Mouse (Mus musculus) lung, embryonic 16.5 days (tissue): ENCODE results near the gene Nkapl. TPM values are rescaled to one million over a fixed set of nuclear protein-coding genes. Genes with fewer than 3 reads are reported as not detected.
"Not testable (repeated sequence)": the region's sequence is repeated elsewhere in the genome, so short reads cannot be mapped to it uniquely, and the experiment has no call there.

Experiments used
- ATAC-seq: fragments of 200-750 bp; cut with Nextera tagmentation; 2 replicates; pipeline ENCODE4 v1.8.0; 2017; ENCODE audit warnings: low read depth, mild to moderate bottlenecking, moderate library complexity
- H3K27ac ChIP-seq: fragments of 300-500 bp; sonication (generic); 2 replicates; pipeline ENCODE4 v1.5.1; 2014; ENCODE audit warnings: mild to moderate bottlenecking, control low read depth, low read length
- H3K27me3 ChIP-seq: fragments of 300-500 bp; sonication (generic); 2 replicates; pipeline ENCODE4 v1.6.1; 2014; ENCODE audit warnings: low read depth, low read length, mixed read lengths; ENCODE audit not compliant: control insufficient read depth, insufficient read depth
- H3K36me3 ChIP-seq: fragments of 300-500 bp; sonication (generic); 2 replicates; pipeline ENCODE4 v1.6.1; 2014; ENCODE audit warnings: low read length; ENCODE audit not compliant: control insufficient read depth, insufficient read depth
- H3K4me1 ChIP-seq: fragments of 300-500 bp; sonication (generic); replicated peaks from 2 replicates; pipeline ENCODE4 v1.6.1; 2014; ENCODE audit warnings: low read length, mixed read lengths; ENCODE audit not compliant: control insufficient read depth, insufficient read depth
- H3K4me2 ChIP-seq: fragments of 300-500 bp; sonication (generic); 2 replicates; pipeline ENCODE4 v1.6.1; 2014; ENCODE audit warnings: low read depth, low read length, control low read depth
- H3K4me3 ChIP-seq: fragments of 300-500 bp; sonication (generic); 2 replicates; pipeline ENCODE4 v1.5.1; 2014; ENCODE audit warnings: mild to moderate bottlenecking, low read length, control low read depth
- H3K9ac ChIP-seq: fragments of 300-500 bp; sonication (generic); 2 replicates; pipeline ENCODE4 v1.6.1; 2014; ENCODE audit warnings: low read length, control low read depth
- H3K9me3 ChIP-seq: fragments of 300-500 bp; sonication (generic); 2 replicates; pipeline ENCODE4 v1.6.1; 2016; ENCODE audit warnings: low read length; ENCODE audit not compliant: control insufficient read depth
- WGBS: fragments of 180-500 bp; shearing (Covaris S2); extraction: QIAGEN DNeasy Blood & Tissue Kit; methylation state at CpG from one replicate; pipeline ENCODE4 v1.1.7; 2014; 5-methylcytosine and 5-hydroxymethylcytosine counted together
- polyA plus RNA-seq: library from polyadenylated mRNA; unstranded; fragments of >200 nt; fragmentation: Nextera tagmentation; extraction: Ambion mirVana; gene quantifications from 2 replicates; pipeline ENCODE4 v1.2.1, GENCODE M21; 2015

Gene Nkapl
- 3.7 and 4.0 TPM in 2 replicates for polyA plus RNA-seq

DNA sequence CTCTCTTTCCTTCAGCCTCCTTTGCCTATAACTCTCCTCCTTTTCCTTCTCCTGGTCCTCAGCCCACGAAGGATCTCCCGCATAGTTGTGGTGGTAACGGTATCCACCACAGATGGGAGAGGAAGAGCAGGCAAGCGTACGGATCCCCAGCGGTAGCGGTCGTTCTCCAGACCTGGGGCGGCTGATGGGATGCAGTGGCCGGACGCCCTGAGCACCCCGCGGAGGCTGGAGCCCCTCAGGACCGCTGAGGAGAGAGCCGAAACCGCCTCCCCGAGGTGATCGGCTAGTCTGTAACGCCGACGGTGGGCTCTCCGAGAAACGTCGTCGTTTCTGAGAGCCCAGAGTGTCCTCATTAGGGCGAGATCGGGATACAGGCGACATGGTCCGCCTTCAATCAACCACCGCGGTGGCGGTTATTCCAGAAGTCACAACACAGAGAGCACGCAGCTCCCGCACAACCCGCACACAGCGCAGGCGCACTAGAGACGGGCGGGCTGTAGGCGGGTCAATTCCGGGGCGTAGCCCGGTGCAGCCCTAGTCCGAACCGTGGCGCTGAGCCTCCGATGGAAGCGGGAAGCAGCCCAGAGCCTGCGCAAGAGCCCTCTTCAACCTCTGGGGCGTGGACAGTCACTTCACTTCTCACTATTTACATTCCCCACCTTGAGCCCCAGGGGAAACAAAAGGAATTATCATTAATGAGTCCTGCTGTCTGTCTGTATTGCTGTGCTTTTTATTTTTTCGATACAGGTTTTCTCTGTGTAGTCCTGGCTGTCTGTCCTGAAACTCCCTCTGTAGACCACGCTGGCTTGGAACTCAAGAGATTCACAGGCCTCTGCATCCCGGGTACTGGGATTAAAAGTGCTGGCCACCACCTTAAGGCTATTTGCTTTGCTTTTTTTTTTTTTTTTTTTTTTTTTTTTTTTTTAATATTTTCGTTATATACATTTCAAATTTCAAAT lies at the start of gene Nkapl:
Gene Nkapl, minus strand, starts transcription at position 449 of the 959 bp plus-strand sequence.
- Histone ChIP-seq H3K9ac (peak within 1 kb of the TSS; percentile 82), H3K4me3 (peak within 1 kb of the TSS; percentile 67), H3K36me3 (no peaks in the 10 kb centered on the region), H3K9me3 (peaks cover 4% of the 10 kb centered on the region; the same call in 1 of the 2 replicates), H3K27ac (peak within 1 kb of the TSS; percentile 70), H3K27me3 (peaks cover 3% of the 10 kb centered on the region; the same call in 1 of the 2 replicates), H3K4me1 (no peaks in the 10 kb centered on the region), H3K4me2 (peak within 1 kb of the TSS; percentile 97)
- under 1% methylated on average over 49 of the region's 54 CpGs for WGBS
- peak; percentile 99 for ATAC-seq

DNA sequence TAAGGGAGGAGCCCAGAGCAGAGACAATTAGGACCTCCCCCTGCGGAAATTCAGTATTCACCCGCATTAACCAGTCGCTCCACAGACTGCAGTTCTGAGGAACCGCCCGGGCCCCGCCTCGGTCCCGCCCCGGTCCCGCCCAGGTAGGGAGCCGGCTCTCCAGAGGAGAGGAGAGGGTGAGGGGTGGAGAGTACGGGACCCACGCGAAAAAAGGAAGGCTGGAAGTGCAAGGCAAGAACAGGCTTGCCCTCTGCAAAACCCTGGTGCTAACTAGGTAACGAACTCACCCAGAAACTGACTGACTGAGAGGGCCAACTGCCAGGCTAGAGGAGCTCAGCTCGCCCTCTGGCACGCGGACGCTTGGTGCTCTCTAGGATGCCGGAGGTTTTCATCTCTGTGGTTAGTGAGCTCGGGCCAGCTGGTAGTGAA lies 37.9 kb upstream of the Nkapl start:
- H3K4me2 ChIP-seq = peak overlapping the region; percentile 63
- H3K27me3 ChIP-seq = no peaks in the 10 kb centered on the region
- peak overlapping the region; percentile 77 for H3K27ac ChIP-seq
- no peaks in the 10 kb centered on the region; the same call in 1 of the 2 replicates for H3K4me1 ChIP-seq
- peak; percentile 100 for ATAC-seq
- H3K36me3 ChIP-seq = no peaks in the 10 kb centered on the region
- peak overlapping the region; percentile 71 for H3K9ac ChIP-seq
- H3K9me3 ChIP-seq = no peaks in the 10 kb centered on the region
- peak overlapping the region; percentile 61 for H3K4me3 ChIP-seq
- under 1% methylated on average over 21 of the region's 21 CpGs for WGBS

DNA sequence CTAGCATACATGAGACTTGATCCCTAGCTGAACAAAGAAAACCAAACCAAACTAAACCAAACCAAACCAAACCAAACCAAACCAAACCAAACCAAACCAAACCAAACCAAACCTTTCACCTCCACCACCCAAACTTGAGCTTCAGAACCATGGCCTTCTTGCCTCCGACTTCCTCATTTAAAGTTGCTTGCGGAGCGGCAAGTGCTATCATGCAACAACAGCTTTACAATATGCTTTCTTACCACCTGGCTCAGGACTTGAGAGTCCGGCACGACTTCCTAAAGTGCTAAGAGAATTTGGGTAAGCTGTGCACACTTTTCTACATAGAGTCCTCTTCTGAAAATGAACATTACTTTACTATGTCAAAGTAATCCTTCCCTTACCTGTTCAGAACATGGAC lies 34.0 kb upstream of the Nkapl start:
- ATAC-seq = no peak
- Histone ChIP-seq H3K36me3 (no peaks in the 10 kb centered on the region), H3K27me3 (no peaks in the 10 kb centered on the region), H3K9me3 (no peaks in the 10 kb centered on the region), H3K27ac (no peak overlapping the region), H3K4me1 (no peaks in the 10 kb centered on the region; the same call in 1 of the 2 replicates), H3K4me2 (no peak overlapping the region), H3K9ac (no peak overlapping the region), H3K4me3 (no peak overlapping the region)
- WGBS = 80% methylated on average over 5 of the region's 5 CpGs

DNA sequence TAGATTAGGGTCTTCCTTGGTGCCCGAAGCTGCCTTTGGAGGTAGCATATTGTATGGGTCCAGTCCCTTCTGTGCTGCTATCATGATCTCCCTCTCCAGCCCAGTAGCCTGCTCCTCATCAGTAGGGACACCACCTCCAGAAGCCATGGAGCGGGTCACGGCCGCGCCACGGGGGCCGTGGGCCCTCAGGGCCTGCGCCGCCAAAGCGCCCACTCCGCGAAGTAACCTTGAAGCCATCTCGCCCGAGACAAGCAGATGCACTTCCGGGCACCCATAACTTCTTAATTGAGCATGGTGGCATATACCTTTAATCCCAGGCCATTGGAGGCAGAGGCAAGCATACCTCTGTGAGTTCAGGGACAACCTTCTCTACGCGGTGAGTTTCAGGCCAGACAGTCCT lies 32.9 kb upstream of the Nkapl start, which contains the start of gene Gm11273:
Gene Gm11273, minus strand, starts transcription at position 237 of the 400 bp plus-strand sequence.
- H3K36me3 ChIP-seq, ATAC-seq, H3K27me3 ChIP-seq, H3K27ac ChIP-seq, H3K9ac ChIP-seq, H3K4me2 ChIP-seq, H3K4me1 ChIP-seq, H3K9me3 ChIP-seq, H3K4me3 ChIP-seq: not testable (repeated sequence)
- 92% methylated on average over 17 of the region's 17 CpGs for WGBS

DNA sequence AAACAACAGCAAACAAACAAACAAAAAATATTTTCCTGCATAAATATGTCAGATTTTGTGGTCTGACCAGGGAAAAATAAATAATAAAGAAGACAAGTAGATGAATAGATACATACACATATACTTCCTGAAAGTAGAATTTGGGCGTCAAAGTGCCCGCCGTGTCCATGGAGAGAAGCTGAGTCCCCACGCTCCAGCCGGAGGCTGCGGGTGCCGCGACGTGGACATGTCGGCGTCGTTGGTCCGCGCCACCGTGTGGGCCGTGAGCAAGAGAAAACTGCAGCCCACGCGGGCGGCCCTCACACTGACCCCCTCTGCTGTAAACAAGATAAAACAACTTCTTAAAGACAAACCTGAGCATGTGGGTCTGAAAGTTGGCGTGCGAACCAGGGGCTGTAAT lies 26.8 kb upstream of the Nkapl start, which contains the start of gene AK157302:
Gene AK157302, plus strand, starts transcription at position 144 of the 400 bp plus-strand sequence.
- WGBS = 93% methylated on average over 21 of the region's 21 CpGs
- ATAC-seq = no peak

GRCm38 (mm10) chr13:21492847-21493246 lies 24.5 kb upstream of the Nkapl start:
- Histone ChIP-seq H3K4me2 (no peak overlapping the region), H3K4me1 (no peaks in the 10 kb centered on the region), H3K36me3 (no peaks in the 10 kb centered on the region), H3K4me3 (no peak overlapping the region), H3K9me3 (no peaks in the 10 kb centered on the region), H3K27me3 (no peaks in the 10 kb centered on the region), H3K27ac (no peak overlapping the region), H3K9ac (no peak overlapping the region)
- ATAC-seq = no peak
- 90% methylated on average over 5 of the region's 5 CpGs for WGBS

More for the DNA sequence above, 26.8 kb upstream of the Nkapl start, which contains the start of gene AK157302:
- Histone ChIP-seq H3K9ac (no peak within 1 kb of the TSS), H3K36me3 (no peaks in the 10 kb centered on the region), H3K4me2 (no peak within 1 kb of the TSS), H3K4me1 (no peaks in the 10 kb centered on the region), H3K4me3 (no peak within 1 kb of the TSS), H3K27me3 (no peaks in the 10 kb centered on the region), H3K9me3 (no peaks in the 10 kb centered on the region), H3K27ac (no peak within 1 kb of the TSS)

DNA sequence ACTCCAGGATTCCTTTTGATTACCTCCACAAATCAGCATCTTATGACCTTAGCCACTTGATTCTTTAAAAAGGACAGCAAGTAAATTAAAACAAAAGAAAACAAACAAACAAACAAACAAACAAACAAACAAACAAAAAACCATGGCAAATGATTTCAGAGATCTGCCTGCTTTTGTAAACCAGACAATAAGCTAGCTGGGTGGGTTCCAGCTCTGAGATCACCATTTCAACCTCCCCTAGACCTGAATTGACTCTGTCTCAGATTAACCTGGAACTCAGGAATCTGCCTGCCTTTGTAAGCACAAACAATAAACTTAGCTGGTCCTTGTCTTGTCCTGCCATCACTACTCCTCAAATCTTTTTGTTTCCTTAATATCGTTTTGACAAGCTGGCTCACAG lies 18.6 kb upstream of the Nkapl start:
- Histone ChIP-seq H3K27me3 (no peaks in the 10 kb centered on the region), H3K9me3 (no peaks in the 10 kb centered on the region; the same call in 1 of the 2 replicates), H3K27ac (no peak overlapping the region), H3K4me2 (no peak overlapping the region), H3K4me1 (no peaks in the 10 kb centered on the region), H3K4me3 (no peak overlapping the region), H3K9ac (no peak overlapping the region), H3K36me3 (peaks cover 3% of the 10 kb centered on the region; the same call in 1 of the 2 replicates)
- 97% methylated on average over 1 of the region's 1 CpGs for WGBS
- ATAC-seq = no peak

DNA sequence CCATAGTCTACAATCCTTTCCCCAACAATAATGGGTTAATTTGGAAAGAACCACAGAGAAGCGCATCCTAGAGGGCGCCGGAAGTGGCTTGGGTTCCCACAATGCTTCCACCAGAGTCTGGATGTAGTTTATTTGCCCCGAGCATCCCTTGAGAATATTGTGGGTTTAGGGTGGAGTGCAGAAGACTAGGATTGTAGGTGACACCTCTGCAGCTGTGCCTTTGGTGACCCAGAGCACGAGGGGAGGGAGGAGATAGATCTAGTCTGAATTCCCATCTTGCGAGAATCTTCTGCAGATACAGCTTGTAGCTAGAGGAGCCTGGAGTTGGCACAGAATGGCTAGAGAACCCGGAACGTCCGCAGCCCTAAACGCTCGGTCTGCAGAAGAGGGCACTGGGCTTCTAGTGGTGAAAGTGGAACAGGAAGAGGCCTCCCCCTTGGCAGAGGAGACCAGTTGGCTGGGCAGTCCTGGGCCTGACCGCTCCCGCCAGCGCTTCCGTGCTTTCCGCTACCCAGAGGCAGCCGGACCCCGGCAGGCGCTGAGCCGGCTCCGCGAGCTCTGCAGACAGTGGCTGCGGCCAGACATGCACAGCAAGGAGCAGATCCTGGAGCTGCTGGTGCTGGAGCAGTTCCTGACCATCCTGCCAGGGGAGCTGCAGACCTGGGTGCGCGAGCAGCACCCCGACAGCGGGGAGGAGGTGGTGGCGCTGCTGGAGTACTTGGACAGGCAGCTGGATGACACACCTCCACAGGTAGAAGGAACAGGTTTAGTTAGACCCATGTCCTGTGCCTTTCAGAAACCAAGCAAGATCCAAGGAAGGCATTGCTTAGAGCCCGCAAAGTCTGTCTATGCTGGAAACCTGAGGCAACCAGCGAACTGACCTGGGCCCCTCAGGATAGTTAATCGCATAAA lies 10.7 kb upstream of the Nkapl start, which contains the start of the genes Zkscan4 and Gm10065:
Gene Zkscan4, plus strand, starts transcription at position 149 of the 912 bp plus-strand sequence.
Gene Gm10065, minus strand, starts transcription at position 683 of the 912 bp plus-strand sequence.
- H3K27ac ChIP-seq = peak within 1 kb of the TSS; percentile 88
- H3K27me3 ChIP-seq, H3K4me1 ChIP-seq, H3K36me3 ChIP-seq, H3K9me3 ChIP-seq: not testable (repeated sequence)
- H3K4me3 ChIP-seq = peak within 1 kb of the TSS; percentile 67
- peak within 1 kb of the TSS; percentile 82 for H3K4me2 ChIP-seq
- peak within 1 kb of the TSS; percentile 72 for H3K9ac ChIP-seq
- 2% methylated on average over 29 of the region's 31 CpGs for WGBS
- ATAC-seq = peak; percentile 93
